Mouse (Mus musculus) limb, embryonic 10.5 days (tissue): ENCODE results near the gene Rasgef1b. TPM values are rescaled to one million over a fixed set of nuclear protein-coding genes. Genes with fewer than 3 reads are reported as not detected.

Experiments used
- DNase-seq: peaks from one replicate; pipeline ENCODE4 v3.0.0-alpha.2; 2017; ENCODE audit warnings: low spot score
- H3K27ac ChIP-seq: fragments of 300-500 bp; sonication (generic); 2 replicates; pipeline ENCODE4 v1.5.1; 2016; ENCODE audit warnings: mild to moderate bottlenecking
- H3K27me3 ChIP-seq: fragments of 300-500 bp; sonication (generic); 2 replicates; pipeline ENCODE4 v1.6.1; 2016; ENCODE audit warnings: low read depth, mild to moderate bottlenecking; ENCODE audit not compliant: poor library complexity, severe bottlenecking
- H3K36me3 ChIP-seq: fragments of 300-500 bp; sonication (generic); 2 replicates; pipeline ENCODE4 v1.6.1; 2016; ENCODE audit warnings: mild to moderate bottlenecking, moderate library complexity
- H3K4me1 ChIP-seq: fragments of 300-500 bp; sonication (generic); 2 replicates; pipeline ENCODE4 v1.6.1; 2016
- H3K4me3 ChIP-seq: fragments of 300-500 bp; sonication (generic); 2 replicates; pipeline ENCODE4 v1.5.1; 2016; ENCODE audit warnings: mild to moderate bottlenecking, moderate library complexity
- H3K9me3 ChIP-seq: fragments of 300-500 bp; sonication (generic); replicated peaks from 2 replicates; pipeline ENCODE4 v1.6.1; 2016; ENCODE audit warnings: mild to moderate bottlenecking
- whole genome bisulfite sequencing: fragments of 180-500 bp; shearing (Covaris S2); methylation state at CpG from one replicate; pipeline ENCODE4 v1.1.7; 2016; 5-methylcytosine and 5-hydroxymethylcytosine counted together
- polyA plus RNA-seq: library from polyadenylated mRNA; unstranded; fragments of >200 nt; fragmentation: Nextera tagmentation; extraction: Ambion mirVana; gene quantifications from 2 replicates; pipeline ENCODE4 v1.2.1, GENCODE M21; 2016

The Rasgef1b gene
- polyA plus RNA-seq, 1 experiment from 2014 or later: 32.5 TPM

DNA sequence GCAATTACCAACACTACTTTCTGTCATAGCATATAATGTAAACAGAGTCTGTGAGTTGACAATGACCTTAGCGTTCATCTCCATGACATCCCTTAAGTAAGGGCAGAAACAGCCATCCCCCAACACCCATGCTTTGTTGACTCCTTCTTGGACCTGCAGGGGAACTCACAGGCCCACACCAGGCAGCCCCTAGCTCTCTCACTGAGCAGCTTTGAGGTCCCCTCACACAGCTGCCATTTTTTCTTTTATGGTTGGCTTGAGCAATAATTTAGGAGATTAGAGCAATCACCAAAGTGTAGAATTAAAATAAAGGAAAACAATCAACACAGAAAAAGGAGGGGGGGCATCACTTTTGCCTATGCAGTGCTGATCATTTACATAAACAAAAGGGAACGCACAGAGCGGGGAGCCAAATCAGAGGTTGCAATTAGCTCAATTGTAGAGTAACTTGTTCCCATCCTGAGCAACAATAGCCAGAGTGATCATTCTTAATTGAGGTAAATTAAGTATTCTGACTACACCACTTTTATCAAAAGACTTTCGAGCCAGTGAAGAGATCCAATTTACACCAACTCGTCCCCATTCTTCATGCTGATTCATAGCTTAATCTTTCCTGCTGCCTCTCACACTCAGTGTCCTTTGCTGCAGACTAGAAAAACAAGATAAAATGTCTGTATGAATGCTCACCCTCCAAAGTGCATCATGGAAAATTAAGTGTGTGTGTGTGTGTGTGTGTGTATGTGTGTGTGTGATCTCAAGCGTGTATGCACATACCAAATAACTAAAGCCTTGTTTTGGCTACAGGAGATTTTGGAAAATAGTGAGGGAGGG lies 184.0 kb downstream of the Rasgef1b start:
- H3K4me1 ChIP-seq: peaks cover 23% of the 10 kb centered on the region
- WGBS: 81% methylated on average over 6 of the region's 6 CpGs
- H3K27me3 ChIP-seq: no peaks in the 10 kb centered on the region
- no peak overlapping the region for H3K27ac ChIP-seq
- DNase-seq: no peak
- no peaks in the 10 kb centered on the region for H3K36me3 ChIP-seq
- no peak overlapping the region for H3K4me3 ChIP-seq
- no peaks in the 10 kb centered on the region for H3K9me3 ChIP-seq

DNA sequence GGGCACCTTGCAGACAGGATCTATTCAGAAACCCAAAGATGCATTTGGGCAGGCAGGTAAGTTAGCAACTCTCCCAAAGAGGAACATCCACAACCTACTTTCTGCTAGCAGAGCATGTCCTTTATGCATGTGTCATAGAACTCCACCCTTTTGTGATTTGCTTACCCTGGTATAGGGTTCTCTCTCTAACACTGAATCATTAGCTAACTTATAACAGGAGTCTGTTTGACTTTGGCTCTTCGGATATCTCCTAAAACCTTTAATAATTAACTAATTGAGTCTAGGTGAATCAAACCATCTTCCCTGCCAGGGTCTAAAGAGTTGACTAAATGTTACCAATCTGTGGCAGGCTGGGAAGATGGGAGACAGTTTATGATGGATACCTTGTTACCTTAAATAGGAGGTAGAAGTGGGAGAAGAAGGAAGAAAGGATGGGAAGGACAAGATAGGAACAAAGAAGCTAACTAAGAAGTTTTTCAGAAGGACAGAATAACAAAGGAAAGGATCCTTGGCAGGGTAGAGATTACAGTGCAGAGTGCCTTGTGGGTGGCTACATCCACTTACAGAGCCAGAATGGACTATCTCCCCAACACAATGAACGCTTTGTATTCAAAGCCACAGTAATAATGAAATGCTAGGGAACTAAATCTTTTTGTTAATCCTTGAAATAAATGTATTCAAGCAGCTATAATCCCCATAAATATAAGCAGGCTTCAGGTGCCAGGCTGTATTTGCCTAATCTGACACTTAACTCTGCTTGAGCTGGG lies 186.7 kb downstream of the Rasgef1b start:
- Histone ChIP-seq H3K36me3 (no peaks in the 10 kb centered on the region), H3K4me1 (peaks cover 23% of the 10 kb centered on the region), H3K4me3 (no peak overlapping the region), H3K9me3 (no peaks in the 10 kb centered on the region), H3K27ac (no peak overlapping the region), H3K27me3 (no peaks in the 10 kb centered on the region)
- DNase-seq: no peak
- WGBS: 94% methylated on average over 2 of the region's 2 CpGs

- H3K4me1 ChIP-seq: peaks cover 23% of the 10 kb centered on the region
- no peak overlapping the region for H3K27ac ChIP-seq
- H3K27me3 ChIP-seq: no peaks in the 10 kb centered on the region
- no peak for DNase-seq
- no peak overlapping the region for H3K4me3 ChIP-seq
- 72% methylated on average over 11 of the region's 11 CpGs for WGBS
- no peaks in the 10 kb centered on the region for H3K9me3 ChIP-seq
- H3K36me3 ChIP-seq: no peaks in the 10 kb centered on the region
Observed at GRCm38 (mm10) chr5:99541321-99541895, 187.5 kb downstream of the Rasgef1b start.

GRCm38 (mm10) chr5:99533416-99533815 lies 195.4 kb downstream of the Rasgef1b start:
- no peak for DNase-seq
- H3K27me3 ChIP-seq: no peaks in the 10 kb centered on the region
- no peaks in the 10 kb centered on the region for H3K9me3 ChIP-seq
- no peaks in the 10 kb centered on the region for H3K36me3 ChIP-seq
- no peak overlapping the region for H3K4me3 ChIP-seq
- WGBS: 80% methylated on average over 7 of the region's 7 CpGs
- no peak overlapping the region for H3K27ac ChIP-seq
- no peaks in the 10 kb centered on the region for H3K4me1 ChIP-seq

- DNase-seq: no peak
- Histone ChIP-seq H3K4me1 (peaks cover 19% of the 10 kb centered on the region), H3K36me3 (no peaks in the 10 kb centered on the region), H3K4me3 (no peak overlapping the region), H3K9me3 (no peaks in the 10 kb centered on the region), H3K27ac (no peak overlapping the region), H3K27me3 (no peaks in the 10 kb centered on the region)
- 88% methylated on average over 7 of the region's 7 CpGs for WGBS
Observed at GRCm38 (mm10) chr5:99526797-99527201, 202.1 kb downstream of the Rasgef1b start.

- Histone ChIP-seq H3K9me3 (no peaks in the 10 kb centered on the region), H3K4me1 (peaks cover 25% of the 10 kb centered on the region), H3K4me3 (no peak overlapping the region), H3K27me3 (no peaks in the 10 kb centered on the region), H3K27ac (no peak overlapping the region), H3K36me3 (no peaks in the 10 kb centered on the region)
- no peak for DNase-seq
- 87% methylated on average over 4 of the region's 4 CpGs for WGBS
Observed at GRCm38 (mm10) chr5:99525649-99526048, 203.2 kb downstream of the Rasgef1b start.

GRCm38 (mm10) chr5:99522571-99523269 lies 206.1 kb downstream of the Rasgef1b start:
- DNase-seq: no peak
- H3K27ac ChIP-seq: no peak overlapping the region
- no peaks in the 10 kb centered on the region for H3K36me3 ChIP-seq
- no peaks in the 10 kb centered on the region for H3K9me3 ChIP-seq
- no peaks in the 10 kb centered on the region for H3K27me3 ChIP-seq
- H3K4me3 ChIP-seq: no peak overlapping the region
- H3K4me1 ChIP-seq: peaks cover 36% of the 10 kb centered on the region
- 26% methylated on average over 8 of the region's 8 CpGs for WGBS

DNA sequence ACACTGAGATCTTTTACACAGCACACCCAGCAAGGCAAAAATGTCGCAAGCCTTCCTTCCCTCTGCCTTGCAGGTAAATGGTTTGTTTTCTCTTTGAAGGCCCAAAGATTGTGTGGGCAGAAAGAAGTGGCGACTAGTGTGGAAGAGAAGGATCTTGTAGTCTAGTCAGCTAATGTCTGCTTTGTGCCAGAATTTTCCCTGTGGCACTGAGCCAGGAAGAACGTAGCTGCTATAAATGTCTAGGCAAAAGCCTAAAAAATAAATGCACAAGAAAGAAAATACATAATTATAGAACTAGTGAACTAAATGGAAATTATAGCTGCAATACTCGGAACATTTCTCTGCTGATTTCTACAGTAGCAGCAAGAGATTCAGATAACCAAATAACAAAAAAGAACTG lies 207.5 kb downstream of the Rasgef1b start:
- Histone ChIP-seq H3K4me3 (no peak overlapping the region), H3K36me3 (no peaks in the 10 kb centered on the region), H3K27me3 (no peaks in the 10 kb centered on the region), H3K27ac (no peak overlapping the region), H3K4me1 (peaks cover 36% of the 10 kb centered on the region), H3K9me3 (no peaks in the 10 kb centered on the region)
- WGBS: 86% methylated on average over 4 of the region's 4 CpGs
- DNase-seq: no peak

DNA sequence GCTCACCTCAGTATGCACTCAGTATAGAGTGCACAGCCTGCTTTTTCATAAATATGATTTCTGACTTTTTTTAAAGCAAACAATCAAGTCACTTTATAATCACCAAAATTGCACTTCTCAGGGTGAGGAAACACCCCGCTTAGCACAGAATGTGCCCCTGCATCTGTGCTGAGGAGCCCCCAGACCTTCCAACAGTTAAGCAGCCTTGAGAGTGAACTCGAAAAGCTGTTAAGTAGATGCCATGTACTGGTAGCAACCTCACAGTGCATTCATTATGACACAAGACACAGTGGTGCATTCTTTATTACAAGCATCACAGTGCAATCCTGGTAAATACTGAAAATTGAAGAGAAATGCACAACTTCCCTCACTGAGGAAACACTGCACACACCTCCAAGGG lies 209.3 kb downstream of the Rasgef1b start:
- DNase-seq: no peak
- no peaks in the 10 kb centered on the region for H3K9me3 ChIP-seq
- WGBS: 81% methylated on average over 2 of the region's 2 CpGs
- H3K36me3 ChIP-seq: no peaks in the 10 kb centered on the region
- no peak overlapping the region for H3K4me3 ChIP-seq
- H3K4me1 ChIP-seq: peaks cover 36% of the 10 kb centered on the region
- no peaks in the 10 kb centered on the region for H3K27me3 ChIP-seq
- H3K27ac ChIP-seq: no peak overlapping the region

- Histone ChIP-seq H3K9me3 (no peaks in the 10 kb centered on the region), H3K36me3 (no peaks in the 10 kb centered on the region), H3K4me1 (peaks cover 34% of the 10 kb centered on the region), H3K27me3 (no peaks in the 10 kb centered on the region), H3K27ac (no peak overlapping the region), H3K4me3 (no peak overlapping the region)
- no peak for DNase-seq
- WGBS: 79% methylated on average over 4 of the region's 4 CpGs
Observed at GRCm38 (mm10) chr5:99519023-99519422, 209.8 kb downstream of the Rasgef1b start.

DNA sequence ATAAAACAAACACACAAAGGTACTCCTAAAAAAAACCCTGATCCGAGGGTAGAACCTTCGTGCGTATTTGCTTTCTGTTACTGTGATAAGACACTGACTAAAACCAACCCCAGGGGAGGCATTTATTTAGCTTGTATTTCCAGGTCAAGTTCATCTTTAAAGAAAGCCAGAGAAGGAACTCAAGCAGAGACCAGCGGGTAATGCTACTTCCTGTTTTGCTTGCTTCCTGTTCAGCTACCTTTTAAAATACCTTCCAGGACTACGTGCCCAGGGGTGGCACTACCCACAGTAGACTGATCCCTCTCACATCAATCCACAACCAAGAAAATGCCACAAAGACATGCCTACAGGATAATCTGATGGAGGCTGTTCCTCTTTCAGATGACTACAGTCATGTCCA lies 212.7 kb downstream of the Rasgef1b start:
- Histone ChIP-seq H3K4me1 (peaks cover 32% of the 10 kb centered on the region), H3K27ac (no peak overlapping the region), H3K4me3 (no peak overlapping the region), H3K27me3 (no peaks in the 10 kb centered on the region), H3K9me3 (no peaks in the 10 kb centered on the region), H3K36me3 (no peaks in the 10 kb centered on the region)
- 91% methylated on average over 5 of the region's 5 CpGs for WGBS
- DNase-seq: no peak

DNA sequence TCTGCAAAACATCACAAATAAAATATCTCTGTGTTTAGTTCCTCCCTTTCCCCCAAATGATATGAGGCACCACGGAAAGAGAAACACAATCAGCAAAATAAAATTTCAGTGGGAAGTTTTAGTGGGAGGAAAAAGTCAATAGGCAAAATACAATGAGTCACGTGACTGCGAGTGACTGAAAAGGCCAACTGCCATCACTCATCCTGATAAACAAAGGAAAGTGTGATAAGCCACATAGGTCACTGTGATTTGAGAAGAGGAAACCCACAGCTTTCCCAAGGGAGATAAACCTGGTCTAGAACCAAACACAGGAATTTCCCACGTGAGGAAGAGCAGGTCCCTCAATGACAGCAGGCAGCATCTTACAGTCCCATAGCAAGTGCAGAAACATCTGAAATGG lies 213.1 kb downstream of the Rasgef1b start:
- Histone ChIP-seq H3K27me3 (no peaks in the 10 kb centered on the region), H3K4me3 (no peak overlapping the region), H3K36me3 (no peaks in the 10 kb centered on the region), H3K27ac (no peak overlapping the region), H3K4me1 (peaks cover 31% of the 10 kb centered on the region), H3K9me3 (no peaks in the 10 kb centered on the region)
- DNase-seq: no peak
- WGBS: 86% methylated on average over 4 of the region's 4 CpGs
